Mouse (Mus musculus): Measurements from ENCODE around the gene Hspa4. TPM values are rescaled to one million over a fixed set of nuclear protein-coding genes. Genes with fewer than 3 reads are reported as not detected.
A peak's percentile ranks its signal among the peaks of the same experiment; 100 is the strongest.
"Not testable (repeated sequence)": the region's sequence is repeated elsewhere in the genome, so short reads cannot be mapped to it uniquely, and the experiment has no call there.

The Hspa4 gene
- total and polyA plus RNA-seq, 3 experiments, result 184 to 585 (median 363) TPM

DNA sequence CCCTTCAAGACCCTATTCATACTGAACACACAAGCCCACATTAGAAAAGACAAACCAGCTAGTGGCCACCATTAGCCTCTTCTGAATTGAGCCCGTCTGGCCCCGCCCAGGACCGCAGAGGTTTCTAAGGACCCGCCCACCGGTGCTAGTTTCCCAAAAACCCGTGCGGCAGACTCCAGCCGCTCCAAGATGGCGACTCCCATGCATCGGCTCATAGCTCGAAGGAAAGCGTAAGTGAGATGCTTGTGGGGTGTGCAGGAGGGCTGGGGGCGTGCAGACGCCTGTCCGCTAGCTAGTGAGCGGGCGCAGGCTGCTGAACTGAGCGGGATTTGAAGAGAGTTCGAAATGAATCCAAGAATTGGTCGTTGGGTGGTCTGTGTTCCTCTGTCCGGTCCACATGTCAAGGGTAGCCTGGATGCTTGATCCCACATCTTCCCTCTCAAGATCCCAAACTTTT, 24.3 kb upstream of the Hspa4 start, which contains the start of gene Zcchc10:
TSS of gene Zcchc10 (plus strand) at position 168 of the 457 bp plus-strand sequence.
- Histone ChIP-seq H3K27me3 (replicated peaks) (no peaks in the 10 kb centered on the region), H3K4me3 (replicated peaks in 1 of 3; ENCODE audit: low read depth in 2 of 3, low read length in 2 of 3, poor library complexity in 1 of 3) (peak within 1 kb of the TSS; percentile 79 to 99 (median 82)), H3K36me3 (replicated peaks in 1 of 2; ENCODE audit: control insufficient read depth in 1 of 2, insufficient read depth in 1 of 2, low read length in 1 of 2) (peaks cover 21 to 34% of the 10 kb centered on the region in 2 experiments), H3K27ac (ENCODE audit: insufficient read depth, low read depth) (no peak within 1 kb of the TSS), H3K9ac (ENCODE audit: insufficient read depth, low read depth) (peak within 1 kb of the TSS; percentile 99), H3K4me1 (ENCODE audit: control insufficient read depth in 1 of 2, insufficient read depth in 2 of 2) (peaks cover 5 to 17% of the 10 kb centered on the region in 2 experiments; a peak in 3 of 4 replicates), H3K4me2 (ENCODE audit: insufficient read depth, low read depth, poor library complexity, severe bottlenecking) (peak within 1 kb of the TSS; percentile 54), H3K79me2 (replicated peaks; ENCODE audit: control insufficient read depth, extremely low read depth, insufficient read depth, poor library complexity, severe bottlenecking) (peaks cover 21% of the 10 kb centered on the region), H3K9me3 (replicated peaks; ENCODE audit: low read length) (no peaks in the 10 kb centered on the region)
- peak; percentile 89 for TF ChIP-seq TBP (conservative IDR thresholded peaks at IDR 0.05; ENCODE audit: low read depth, low read length)
- no peak for TF ChIP-seq JUN (IDR thresholded peaks at IDR 0.05; ENCODE audit: insufficient read depth, low read depth, low read length)
- TF ChIP-seq SIN3A (IDR thresholded peaks at IDR 0.05; ENCODE audit: low read length), result peak; percentile 93
- TF ChIP-seq POLR2AphosphoS2 (IDR thresholded peaks at IDR 0.05; ENCODE audit: low read depth, low read length), result peak; percentile 95
- 0 out of 2 replicates have a peak, but pooled peaks have one; percentile 54 for TF ChIP-seq KAT2A (IDR thresholded peaks at IDR 0.05; ENCODE audit: insufficient replicate concordance, low read length)
- TF ChIP-seq NELFE (IDR thresholded peaks at IDR 0.05; ENCODE audit: low read depth, low read length), result peak; percentile 98
- peak; percentile 77 for TF ChIP-seq MAX (IDR thresholded peaks at IDR 0.05; ENCODE audit: low read length)
- TF ChIP-seq ETS1 (conservative IDR thresholded peaks at IDR 0.05; ENCODE audit: low read depth, low read length), result no peak
- TF ChIP-seq MXI1 (IDR thresholded peaks at IDR 0.05; ENCODE audit: low read depth, low read length), result peak; percentile 94
- TF ChIP-seq MEF2A (IDR thresholded peaks at IDR 0.05; ENCODE audit: borderline replicate concordance, low read depth, low read length), result no peak
- TF ChIP-seq ZMIZ1 (IDR thresholded peaks at IDR 0.05; ENCODE audit: low read depth, low read length), result peak; percentile 94
- no peak for TF ChIP-seq ZC3H11A (IDR thresholded peaks at IDR 0.05; ENCODE audit: low read depth, low read length)
- TF ChIP-seq BHLHE40 (IDR thresholded peaks at IDR 0.05; ENCODE audit: low read depth, low read length), result peak; percentile 22; the same call in 1 of the 2 replicates
- TF ChIP-seq JUND (conservative IDR thresholded peaks at IDR 0.05; ENCODE audit: low read depth, low read length), result no peak
- TF ChIP-seq MYC (IDR thresholded peaks at IDR 0.05; ENCODE audit: low read depth, low read length), result peak; percentile 84
- TF ChIP-seq HCFC1 (IDR thresholded peaks at IDR 0.05; ENCODE audit: low read depth, low read length), result peak; percentile 82
- TF ChIP-seq ZNF384 (IDR thresholded peaks at IDR 0.05; ENCODE audit: low read depth, low read length), result no peak
- no peak for TF ChIP-seq SMC3 (IDR thresholded peaks at IDR 0.05; ENCODE audit: low read depth, low read length)
- no peak for TF ChIP-seq E2F4 (IDR thresholded peaks at IDR 0.05; ENCODE audit: insufficient replicate concordance, low read depth, low read length)
- no peak for TF ChIP-seq PAX5 (IDR thresholded peaks at IDR 0.05; ENCODE audit: low read length)
- TF ChIP-seq MAZ (IDR thresholded peaks at IDR 0.05; ENCODE audit: low read depth, low read length), result peak; percentile 69; the same call in 1 of the 2 replicates
- peak; percentile 99 for TF ChIP-seq POLR2A (IDR thresholded peaks at IDR 0.05; ENCODE audit: low read depth, low read length)
- peak; percentile 57; the same call in 1 of the 2 replicates for TF ChIP-seq NRF1 (IDR thresholded peaks at IDR 0.05; ENCODE audit: low read depth, low read length)
- TF ChIP-seq EP300 (IDR thresholded peaks at IDR 0.05; ENCODE audit: low read length), result no peak
- no peak for TF ChIP-seq ZKSCAN1 (IDR thresholded peaks at IDR 0.05; ENCODE audit: borderline replicate concordance, low read depth, low read length)
- peak; percentile 97 for TF ChIP-seq TCF12 (IDR thresholded peaks at IDR 0.05; ENCODE audit: low read depth, low read length)
- no peak for TF ChIP-seq RCOR1 (conservative IDR thresholded peaks at IDR 0.05; ENCODE audit: low read depth, low read length)
- DNase-seq (ENCODE audit: extremely low read depth), result peak; percentile 97
- dilution Hi-C loops (cut with MboI; ENCODE audit: extremely low pct_ligation_motif_present, extremely low pct_unique_long_range_greater_than_20kb, low sequenced_read_pairs) (no loop called here), in situ Hi-C loops (cut with MboI; ENCODE audit: low pct_ligation_motif_present, low pct_unique_long_range_greater_than_20kb, low sequenced_read_pairs) (no loop called here)

DNA sequence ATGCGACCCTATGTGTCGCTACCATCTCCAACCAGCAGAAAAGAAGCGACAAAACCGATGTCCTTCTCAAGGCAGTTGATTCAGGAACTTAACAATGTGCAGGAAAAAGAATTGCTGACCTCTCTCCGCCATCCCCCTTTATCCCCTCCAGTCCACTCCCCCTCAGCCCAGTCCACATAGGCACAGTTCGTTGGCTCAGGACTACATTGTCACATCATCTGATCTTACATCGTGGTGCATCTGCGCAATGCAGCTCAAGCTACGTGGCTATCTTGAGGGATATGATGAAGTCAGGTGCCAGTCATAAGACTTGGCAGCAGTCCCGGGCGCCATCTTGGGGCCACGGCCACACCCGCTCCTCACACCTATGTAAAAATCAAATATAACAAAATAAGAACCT, 19.6 kb upstream of the Hspa4 start:
- H3K27me3 ChIP-seq (replicated peaks); H3K4me2 ChIP-seq (ENCODE audit: insufficient read depth, low read depth, poor library complexity, severe bottlenecking); in situ Hi-C loops (cut with MboI; ENCODE audit: low pct_ligation_motif_present, low pct_unique_long_range_greater_than_20kb, low sequenced_read_pairs); H3K79me2 ChIP-seq (replicated peaks; ENCODE audit: control insufficient read depth, extremely low read depth, insufficient read depth, poor library complexity, severe bottlenecking); H3K4me3 ChIP-seq (replicated peaks in 1 of 3; ENCODE audit: low read depth in 2 of 3, low read length in 2 of 3, poor library complexity in 1 of 3); H3K9me3 ChIP-seq (replicated peaks; ENCODE audit: low read length); H3K4me1 ChIP-seq (ENCODE audit: control insufficient read depth in 1 of 2, insufficient read depth in 2 of 2); DNase-seq (ENCODE audit: extremely low read depth); H3K9ac ChIP-seq (ENCODE audit: insufficient read depth, low read depth); dilution Hi-C loops (cut with MboI; ENCODE audit: extremely low pct_ligation_motif_present, extremely low pct_unique_long_range_greater_than_20kb, low sequenced_read_pairs); H3K36me3 ChIP-seq (replicated peaks in 1 of 2; ENCODE audit: control insufficient read depth in 1 of 2, insufficient read depth in 1 of 2, low read length in 1 of 2); H3K27ac ChIP-seq (ENCODE audit: insufficient read depth, low read depth): not testable (repeated sequence)

DNA sequence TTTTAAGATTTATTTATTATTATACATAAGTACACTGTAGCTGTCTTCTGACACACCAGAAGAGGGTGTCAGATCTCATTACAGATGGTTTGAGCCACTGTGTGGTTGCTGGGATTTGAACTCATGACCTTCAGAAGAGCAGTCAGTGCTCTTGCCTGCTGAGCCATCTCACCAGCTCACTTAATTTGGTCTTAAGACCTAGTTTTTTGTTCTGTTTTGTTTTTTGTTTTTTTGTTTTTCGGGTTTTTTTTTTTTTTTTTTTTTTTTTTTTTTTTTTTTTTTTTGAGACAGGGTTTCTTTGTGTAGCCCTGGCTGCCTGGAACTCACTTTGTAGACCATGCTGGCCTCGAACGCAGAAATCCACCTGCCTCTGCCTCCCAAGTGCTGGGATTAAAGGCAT, 18.3 kb upstream of the Hspa4 start:
- H3K9me3 ChIP-seq (replicated peaks; ENCODE audit: low read length); H3K79me2 ChIP-seq (replicated peaks; ENCODE audit: control insufficient read depth, extremely low read depth, insufficient read depth, poor library complexity, severe bottlenecking); H3K27ac ChIP-seq (ENCODE audit: insufficient read depth, low read depth); dilution Hi-C loops (cut with MboI; ENCODE audit: extremely low pct_ligation_motif_present, extremely low pct_unique_long_range_greater_than_20kb, low sequenced_read_pairs); H3K4me1 ChIP-seq (ENCODE audit: control insufficient read depth in 1 of 2, insufficient read depth in 2 of 2); H3K4me2 ChIP-seq (ENCODE audit: insufficient read depth, low read depth, poor library complexity, severe bottlenecking); in situ Hi-C loops (cut with MboI; ENCODE audit: low pct_ligation_motif_present, low pct_unique_long_range_greater_than_20kb, low sequenced_read_pairs); H3K9ac ChIP-seq (ENCODE audit: insufficient read depth, low read depth); H3K4me3 ChIP-seq (replicated peaks in 1 of 3; ENCODE audit: low read depth in 2 of 3, low read length in 2 of 3, poor library complexity in 1 of 3); DNase-seq (ENCODE audit: extremely low read depth); H3K36me3 ChIP-seq (replicated peaks in 1 of 2; ENCODE audit: control insufficient read depth in 1 of 2, insufficient read depth in 1 of 2, low read length in 1 of 2); H3K27me3 ChIP-seq (replicated peaks): not testable (repeated sequence)
